Mouse (Mus musculus) left cerebral cortex, adult 18-20 months (tissue): ENCODE results near the gene Plcb1. TPM values are rescaled to one million over a fixed set of nuclear protein-coding genes. Genes with fewer than 3 reads are reported as not detected.

Experiments
- DNase-seq, 2 experiments: peaks; one replicate each; pipeline ENCODE4 v3.0.0; 2021 to 2022; ENCODE audit warnings: low spot score in 2 of 2, mixed read lengths in 1 of 2
- total RNA-seq, 2 experiments: library from RNA; stranded (reverse); gene quantifications; 2 replicates each; pipeline ENCODE4 v1.2.3; 2021

The Plcb1 gene
- total RNA-seq, 2 experiments from 2014 or later: 166 to 177 TPM

GRCm38 (mm10) chr2:135497251-135497650 is 711.4 kb downstream of the Plcb1 start:
- no peak for DNase-seq

GRCm38 (mm10) chr2:135500872-135501271 is 715.0 kb downstream of the Plcb1 start:
- DNase-seq: no peak

GRCm38 (mm10) chr2:135503328-135503997 is 717.6 kb downstream of the Plcb1 start:
- DNase-seq: no peak

GRCm38 (mm10) chr2:135503998-135504354 is 718.1 kb downstream of the Plcb1 start:
- DNase-seq: no peak

GRCm38 (mm10) chr2:135507111-135507510 is 721.2 kb downstream of the Plcb1 start:
- no peak for DNase-seq

DNA sequence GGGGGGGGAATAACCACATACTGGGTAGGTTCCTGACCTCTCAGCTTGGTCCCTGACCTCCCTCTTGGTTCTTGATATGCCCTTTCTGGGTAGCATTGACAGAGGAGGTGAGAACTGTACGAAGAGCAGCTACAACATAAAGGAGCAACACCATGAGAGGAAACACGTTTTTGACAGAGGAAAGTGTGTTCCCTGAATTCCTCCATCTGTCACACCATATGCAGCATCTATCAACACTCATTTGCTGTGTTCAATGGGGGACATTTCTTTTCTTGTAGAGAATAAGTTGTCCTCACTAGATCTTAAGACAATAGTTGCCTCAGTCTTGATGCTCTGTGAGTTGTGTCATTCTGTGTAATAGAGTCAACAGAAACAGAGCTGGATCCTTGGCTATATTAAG is 733.1 kb downstream of the Plcb1 start:
- DNase-seq: no peak

Other genes with a start within 250 kb of the Plcb1 start
- not detected for gene Hao1, start 231.7 kb upstream of the Plcb1 start, total RNA-seq
- 100 to 1,000 TPM; 189 to 191 TPM for gene Tmx4, start 141.9 kb upstream of the Plcb1 start, total RNA-seq